Mouse (Mus musculus): ENCODE measurements at regions not wholly inside any gene's neighbourhood (a gene's known extent, or its start where the extent isn't known, plus 50 kb on each side); places are given as distances from the start of the nearest gene placed in this dataset.

GRCm38 (mm10) chr2:78804931-78805330, 63.0 kb upstream of the Ube2e3 start:
- DNase-seq (ENCODE audit: low read depth): no peak

DNA sequence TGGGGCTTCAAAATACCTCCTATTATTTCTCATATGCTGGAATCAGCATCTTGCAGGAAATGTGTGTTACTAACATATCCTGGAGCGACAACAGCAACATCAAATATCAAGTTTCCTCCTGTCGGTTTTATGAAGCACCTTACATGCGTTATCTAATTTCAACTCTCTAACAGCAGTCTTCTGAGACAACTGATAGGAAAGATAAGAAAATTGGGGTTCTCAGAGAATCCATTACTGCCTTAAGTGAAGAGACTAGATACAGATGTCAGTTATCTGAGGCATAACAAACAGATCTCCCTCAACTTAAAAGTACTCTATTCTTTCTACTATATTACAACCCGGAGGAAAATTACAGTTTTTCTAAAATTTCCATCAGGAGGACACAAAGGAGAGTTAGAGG, 64.4 kb upstream of the Ube2e3 start:
- DNase-seq (ENCODE audit: low read depth): no peak

DNA sequence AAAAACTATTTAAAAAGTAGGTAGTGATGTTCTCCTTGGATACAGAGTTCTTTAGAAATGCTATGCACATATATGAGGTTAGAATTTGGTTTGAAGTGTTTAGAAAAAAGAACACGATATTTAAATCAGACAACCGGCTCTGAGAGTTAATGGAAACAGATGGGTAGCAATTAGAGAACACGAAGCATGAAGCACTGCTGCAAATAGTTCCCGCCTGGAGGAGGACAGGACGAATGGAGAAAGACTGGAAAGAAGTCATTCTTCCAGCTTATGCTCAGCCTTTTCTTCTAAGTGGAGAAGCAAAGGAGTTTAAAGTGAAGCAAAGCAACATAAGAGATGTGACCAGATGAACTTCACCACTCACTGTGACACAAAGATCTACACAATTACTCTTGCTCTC, 72.5 kb upstream of the Ube2e3 start:
- DNase-seq (ENCODE audit: low read depth): no peak

GRCm38 (mm10) chr2:78794734-78795133, 73.2 kb upstream of the Ube2e3 start:
- no peak for DNase-seq (ENCODE audit: low read depth)

- no peak for DNase-seq (ENCODE audit: low read depth)
Measured at GRCm38 (mm10) chr2:78789124-78789523, 78.8 kb upstream of the Ube2e3 start.

GRCm38 (mm10) chr2:78788222-78788621, 79.7 kb upstream of the Ube2e3 start:
- no peak for DNase-seq (ENCODE audit: low read depth)

DNA sequence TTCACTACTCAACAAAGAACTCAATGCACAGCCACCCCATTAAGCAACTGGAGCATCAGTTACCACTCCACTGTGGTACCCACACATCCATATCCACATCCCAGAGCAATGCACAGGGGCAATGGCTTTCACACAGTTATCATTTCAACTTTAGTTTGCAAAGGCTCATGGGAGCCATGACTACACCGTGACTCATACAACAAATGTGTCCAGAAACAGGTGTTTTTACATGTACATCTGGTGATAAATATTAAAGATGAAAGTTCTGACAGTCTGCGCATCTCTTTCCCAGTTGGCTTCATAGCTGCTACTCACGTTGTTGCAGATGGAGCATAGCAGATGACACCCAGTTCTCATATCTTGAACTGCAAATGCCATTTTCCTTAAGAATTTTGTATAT, 88.0 kb upstream of the Ube2e3 start:
- no peak for DNase-seq (ENCODE audit: low read depth)

GRCm38 (mm10) chr2:78777589-78777988, 90.3 kb upstream of the Ube2e3 start:
- no peak for DNase-seq (ENCODE audit: low read depth)

GRCm38 (mm10) chr2:78754362-78754761, 113.6 kb upstream of the Ube2e3 start:
- no peak for DNase-seq (ENCODE audit: low read depth)

DNA sequence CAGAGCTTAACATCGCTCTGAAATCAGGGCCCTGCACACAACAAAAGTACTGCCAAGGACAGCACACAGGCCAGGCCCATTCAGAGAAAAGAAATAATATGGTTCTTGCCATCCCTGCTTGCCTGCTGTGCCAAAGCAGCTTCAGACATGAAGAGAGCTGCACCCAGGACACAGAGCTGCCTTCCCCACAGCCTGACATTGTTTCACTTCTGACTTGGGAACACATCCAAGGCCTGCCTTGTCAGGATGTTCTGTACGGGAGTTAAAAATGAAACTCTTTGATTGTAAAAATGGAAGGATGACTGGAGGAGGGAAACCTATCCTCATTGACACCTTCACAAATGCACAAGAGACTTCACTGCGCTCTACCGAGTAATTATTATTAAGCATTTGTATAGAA, 114.0 kb upstream of the Ube2e3 start:
- no peak for DNase-seq (ENCODE audit: low read depth)

GRCm38 (mm10) chr2:78730161-78730560, 137.8 kb upstream of the Ube2e3 start:
- DNase-seq (ENCODE audit: low read depth): no peak

GRCm38 (mm10) chr2:78726060-78726459, 141.9 kb upstream of the Ube2e3 start:
- DNase-seq (ENCODE audit: low read depth): no peak

GRCm38 (mm10) chr2:78724416-78724815, 143.5 kb upstream of the Ube2e3 start:
- DNase-seq (ENCODE audit: low read depth): no peak

GRCm38 (mm10) chr2:78723423-78723822, 144.5 kb upstream of the Ube2e3 start:
- DNase-seq (ENCODE audit: low read depth): no peak

DNA sequence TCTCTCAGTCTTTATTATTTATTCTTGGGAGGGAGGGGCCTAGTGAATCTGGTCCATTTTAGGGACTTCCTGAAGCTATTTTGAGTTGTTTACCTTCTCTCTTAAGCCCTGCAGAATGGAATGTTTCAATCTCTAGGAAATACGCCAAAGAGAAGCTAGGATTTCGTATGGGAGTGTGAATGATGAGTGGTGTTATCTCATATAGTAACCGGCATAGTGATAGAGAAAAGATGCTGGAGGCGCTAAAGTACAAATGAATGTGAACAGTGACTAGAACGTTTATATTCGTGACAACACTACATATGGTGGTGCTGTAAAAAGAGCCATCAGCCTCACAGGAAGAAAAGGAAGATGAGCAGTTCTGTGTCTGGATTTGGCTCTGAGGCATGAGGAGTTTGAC, 145.2 kb upstream of the Ube2e3 start:
- DNase-seq (ENCODE audit: low read depth): no peak

- DNase-seq (ENCODE audit: low read depth): no peak
Measured at GRCm38 (mm10) chr2:78718550-78718949, 149.4 kb upstream of the Ube2e3 start.

DNA sequence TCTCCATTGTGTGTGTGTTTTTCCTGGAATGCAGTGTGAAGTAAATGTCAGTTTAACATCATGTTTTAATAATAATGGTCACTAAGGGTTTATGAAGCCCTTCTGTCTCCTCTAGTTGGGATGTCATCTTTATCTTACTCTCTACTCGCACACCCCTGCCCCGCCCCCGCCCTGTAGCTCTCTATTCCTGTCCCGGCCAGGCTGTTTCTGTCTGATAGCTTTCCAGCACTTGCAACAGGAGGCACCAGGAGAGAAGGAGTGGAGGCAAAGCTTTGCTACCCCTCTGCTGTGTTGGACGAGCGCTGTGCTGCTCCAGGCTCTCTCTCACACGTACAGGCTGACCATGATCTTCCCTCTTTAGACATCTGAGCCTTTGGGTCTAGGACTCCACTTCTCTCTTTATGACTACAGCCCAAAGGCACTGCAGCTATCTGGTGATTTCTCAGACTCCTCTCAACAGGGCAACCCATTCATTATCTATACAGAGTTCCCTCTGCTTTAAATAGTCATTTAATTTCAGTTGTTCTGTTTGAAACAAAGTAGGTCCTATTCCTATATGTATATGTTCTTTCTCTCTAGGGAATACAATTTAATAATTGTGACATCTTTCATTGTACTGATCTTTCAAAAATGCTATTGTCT, 151.6 kb upstream of the Ube2e3 start:
- DNase-seq (ENCODE audit: low read depth): no peak

DNA sequence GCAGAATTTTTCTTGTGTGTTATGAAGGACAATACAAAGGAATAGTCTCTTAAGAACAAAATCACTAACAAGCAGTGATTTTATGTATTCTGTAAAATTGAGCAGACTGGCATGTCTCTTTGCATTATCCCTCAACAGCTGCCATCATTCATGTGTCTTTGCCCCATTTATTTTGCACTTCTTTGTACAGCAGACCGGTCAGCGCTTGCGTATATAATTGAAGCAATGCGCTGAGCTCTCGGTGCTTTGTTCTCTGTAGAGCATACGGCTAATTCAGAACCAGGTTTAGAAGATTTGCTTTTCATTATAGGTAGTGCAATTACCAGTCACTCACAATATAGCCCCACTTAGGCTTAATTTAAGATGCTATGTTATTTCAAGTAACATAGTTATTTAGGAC, 173.1 kb upstream of the Ube2e3 start:
- DNase-seq (ENCODE audit: low read depth): no peak

DNA sequence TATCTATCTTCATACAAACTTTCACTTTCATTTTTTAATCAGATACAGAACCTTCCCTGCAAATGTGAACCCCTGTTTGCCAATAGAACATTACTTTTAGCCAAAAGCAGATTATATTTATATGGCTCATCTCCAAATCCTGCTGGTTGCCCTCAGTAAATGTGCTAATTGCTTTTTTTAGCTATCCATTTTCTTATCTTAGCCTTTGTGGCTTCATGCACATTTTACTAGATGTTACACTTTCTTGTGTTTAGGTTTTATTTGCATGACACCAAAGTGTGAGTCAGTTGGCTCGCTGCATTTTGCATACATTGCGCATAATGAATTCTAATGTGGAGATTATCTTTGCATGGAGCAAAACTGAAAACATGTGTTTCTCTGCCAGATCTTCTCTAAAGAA, 211.3 kb upstream of the Ube2e3 start:
- no peak for DNase-seq (ENCODE audit: low read depth)

DNA sequence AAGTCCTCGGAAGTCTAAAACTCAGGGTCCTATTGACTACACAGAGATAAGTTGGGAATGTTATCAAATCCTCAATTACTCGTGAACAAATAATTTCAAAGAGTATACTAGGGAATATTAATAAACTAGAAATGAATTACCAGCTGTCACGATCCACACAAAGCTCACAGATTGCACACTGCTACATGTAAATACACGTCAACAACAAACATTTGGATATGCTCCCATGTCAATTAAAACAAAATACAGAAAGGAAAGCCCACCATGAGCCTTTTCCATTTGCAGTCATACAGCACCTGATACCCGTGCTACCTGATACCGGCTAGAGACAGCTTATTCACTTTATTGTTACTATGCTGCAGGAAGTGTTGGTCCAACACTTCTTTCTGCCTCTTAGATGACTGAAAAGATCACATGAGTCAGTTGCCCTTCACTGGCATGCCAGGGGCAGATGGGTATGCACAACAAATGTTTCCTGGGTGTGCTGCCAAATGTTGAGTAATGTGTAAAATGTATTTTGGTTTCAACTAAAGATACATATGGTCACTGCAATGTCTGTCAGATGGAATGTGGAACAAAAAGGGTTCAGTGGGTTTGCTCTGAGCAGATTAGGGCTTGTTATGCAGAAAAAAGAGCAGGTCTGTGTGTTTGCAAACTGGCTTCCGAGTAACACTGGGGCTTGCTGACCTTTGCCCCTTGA, 212.6 kb upstream of the Ube2e3 start:
- no peak for DNase-seq (ENCODE audit: low read depth)

GRCm38 (mm10) chr2:78651549-78651948, 216.4 kb upstream of the Ube2e3 start:
- DNase-seq (ENCODE audit: low read depth): no peak

GRCm38 (mm10) chr2:78640361-78640760, 227.6 kb upstream of the Ube2e3 start:
- DNase-seq (ENCODE audit: low read depth): no peak

- DNase-seq (ENCODE audit: low read depth): no peak
Measured at GRCm38 (mm10) chr2:78625264-78625663, 242.7 kb upstream of the Ube2e3 start.

GRCm38 (mm10) chr2:78606388-78606787, 261.5 kb upstream of the Ube2e3 start:
- DNase-seq (ENCODE audit: low read depth): no peak
